Mouse (Mus musculus): ENCODE measurements around the gene Fto.

DNA sequence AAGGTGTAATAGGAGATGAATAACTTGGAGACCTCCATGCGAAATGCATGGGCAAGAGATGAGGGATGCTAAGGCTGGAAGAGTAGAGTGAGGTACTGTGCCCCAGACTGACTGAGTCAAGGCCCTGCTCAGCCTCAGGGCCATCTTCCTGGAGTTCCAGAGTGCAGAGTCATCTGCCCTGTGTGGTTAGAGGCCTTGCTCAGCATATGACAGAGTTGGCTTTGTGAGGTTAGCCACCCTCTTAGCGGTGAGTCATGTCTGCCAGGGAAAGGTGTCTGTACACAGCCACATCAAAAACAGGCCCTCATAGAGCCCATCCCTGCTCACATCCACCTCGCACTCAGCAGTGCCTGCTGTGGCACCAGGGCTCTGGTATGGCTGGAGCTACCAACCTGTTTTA, 232.2 kb downstream of the Fto start:
- TF ChIP-seq HCFC1 (IDR thresholded peaks at IDR 0.05; ENCODE audit: borderline replicate concordance, insufficient read depth, low read length) (no peak), ZNF384 (IDR thresholded peaks at IDR 0.05; ENCODE audit: low read depth, low read length) (no peak)
